Mouse (Mus musculus): ENCODE measurements at regions not wholly inside any gene's neighbourhood (a gene's known extent, or its start where the extent isn't known, plus 50 kb on each side); places are given as distances from the start of the nearest gene placed in this dataset.

- in situ Hi-C loops (cut with MboI; ENCODE audit: low pct_unique_long_range_greater_than_20kb), result no loop called here
- DNase-seq (ENCODE audit: low read depth, low spot score) (no peak), ATAC-seq (no peak)
- no peaks in the 10 kb centered on the region for H3K27me3 ChIP-seq
- ChIA-PET CTCF (no interaction called here), POLR2A (no interaction called here)
- no peak for TF ChIP-seq CTCF (IDR thresholded peaks at IDR 0.05)
These were observed 84.9 kb upstream of the Pik3r1 start for GRCm38 (mm10) chr13:101852960-101853359.

GRCm38 (mm10) chr13:101855141-101855540 lies 87.1 kb upstream of the Pik3r1 start:
- in situ Hi-C loops (cut with MboI; ENCODE audit: low pct_unique_long_range_greater_than_20kb), result no loop called here
- ChIA-PET POLR2A (no interaction called here), CTCF (interaction anchor here (0.8 kb wide), 1 partner anchor 8 kb away, joined by 3 read pairs; no protein-coding TSS in a partner anchor)
- no peaks in the 10 kb centered on the region for H3K27me3 ChIP-seq
- no peak for DNase-seq (ENCODE audit: low read depth, low spot score)
- TF ChIP-seq CTCF (IDR thresholded peaks at IDR 0.05), result no peak
- no peak for ATAC-seq

DNA sequence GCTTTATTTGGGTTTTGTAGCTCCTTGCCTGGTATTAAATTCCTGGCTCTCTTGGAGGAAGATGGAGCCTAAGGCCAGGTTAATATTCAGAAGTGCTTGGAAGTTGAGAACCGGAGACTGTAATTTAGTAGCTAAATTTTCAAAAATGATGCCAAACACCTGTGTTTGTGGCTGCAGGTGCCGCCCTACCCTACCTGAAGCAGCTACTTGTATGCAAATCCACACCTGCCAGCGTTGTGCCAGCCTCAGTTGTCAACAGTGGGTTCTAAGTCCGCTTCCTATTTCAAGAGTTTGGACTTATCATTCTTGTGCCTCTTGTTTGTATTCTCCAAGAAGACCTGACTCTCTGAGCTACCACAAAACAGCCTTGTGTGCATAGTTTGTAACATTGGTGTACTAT lies 92.7 kb upstream of the Pik3r1 start:
- ChIA-PET CTCF (interaction anchor here (1.1 kb wide), 1 partner anchor 15 kb away, joined by 3 read pairs; no protein-coding TSS in a partner anchor), POLR2A (no interaction called here)
- in situ Hi-C loops (cut with MboI; ENCODE audit: low pct_unique_long_range_greater_than_20kb), result no loop called here
- H3K27me3 ChIP-seq, result no peaks in the 10 kb centered on the region
- no peak for TF ChIP-seq CTCF (IDR thresholded peaks at IDR 0.05)
- DNase-seq (ENCODE audit: low read depth, low spot score) (no peak), ATAC-seq (no peak)

DNA sequence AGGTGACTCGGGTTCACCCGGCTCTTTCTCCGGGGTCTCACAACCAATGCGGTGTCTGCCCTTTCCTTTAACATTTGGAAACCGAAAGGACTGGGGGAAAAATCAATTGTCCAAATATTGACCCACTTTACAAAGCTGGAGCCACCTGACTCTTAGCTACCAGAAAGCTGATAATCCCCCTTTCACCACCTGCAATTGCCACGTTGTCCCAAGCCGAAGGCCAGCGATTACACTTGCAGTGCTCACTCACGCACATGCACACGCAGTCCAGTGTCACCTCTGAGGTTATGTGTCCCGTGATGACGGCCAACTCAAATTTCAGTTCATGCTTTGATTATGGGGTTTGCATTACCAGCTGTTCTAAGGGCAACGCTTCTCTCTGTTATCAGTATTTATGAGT lies 94.0 kb upstream of the Pik3r1 start:
- POLR2A ChIA-PET, result no interaction called here
- no peak for TF ChIP-seq CTCF (IDR thresholded peaks at IDR 0.05)
- DNase-seq (ENCODE audit: low read depth, low spot score), result no peak
- CTCF ChIA-PET, result no interaction called here
- ATAC-seq, result no peak
- in situ Hi-C loops (cut with MboI; ENCODE audit: low pct_unique_long_range_greater_than_20kb), result no loop called here
- H3K27me3 ChIP-seq, result no peaks in the 10 kb centered on the region

GRCm38 (mm10) chr13:101863015-101863414 lies 95.0 kb upstream of the Pik3r1 start:
- H3K27me3 ChIP-seq, result no peaks in the 10 kb centered on the region
- in situ Hi-C loops (cut with MboI; ENCODE audit: low pct_unique_long_range_greater_than_20kb), result no loop called here
- ATAC-seq (no peak), DNase-seq (ENCODE audit: low read depth, low spot score) (no peak)
- no peak for TF ChIP-seq CTCF (IDR thresholded peaks at IDR 0.05)
- CTCF ChIA-PET, result interaction anchor here (1.1 kb wide), 1 partner anchor 9 kb away, joined by 3 read pairs; no protein-coding TSS in a partner anchor
- POLR2A ChIA-PET, result no interaction called here

- POLR2A ChIA-PET, result no interaction called here
- in situ Hi-C loops (cut with MboI; ENCODE audit: low pct_unique_long_range_greater_than_20kb), result no loop called here
- DNase-seq (ENCODE audit: low read depth, low spot score) (no peak), ATAC-seq (no peak)
- no peak for TF ChIP-seq CTCF (IDR thresholded peaks at IDR 0.05)
- CTCF ChIA-PET, result interaction anchor here (1.1 kb wide), 1 partner anchor 10 kb away, joined by 3 read pairs; no protein-coding TSS in a partner anchor
- H3K27me3 ChIP-seq, result no peaks in the 10 kb centered on the region
These were observed 95.6 kb upstream of the Pik3r1 start for GRCm38 (mm10) chr13:101863602-101864001.

GRCm38 (mm10) chr13:101866843-101867242 lies 98.8 kb upstream of the Pik3r1 start:
- CTCF ChIA-PET, result no interaction called here
- POLR2A ChIA-PET, result no interaction called here
- ATAC-seq, result no peak
- H3K27me3 ChIP-seq, result no peaks in the 10 kb centered on the region
- TF ChIP-seq CTCF (IDR thresholded peaks at IDR 0.05), result no peak
- DNase-seq (ENCODE audit: low read depth, low spot score), result no peak
- in situ Hi-C loops (cut with MboI; ENCODE audit: low pct_unique_long_range_greater_than_20kb), result no loop called here

DNA sequence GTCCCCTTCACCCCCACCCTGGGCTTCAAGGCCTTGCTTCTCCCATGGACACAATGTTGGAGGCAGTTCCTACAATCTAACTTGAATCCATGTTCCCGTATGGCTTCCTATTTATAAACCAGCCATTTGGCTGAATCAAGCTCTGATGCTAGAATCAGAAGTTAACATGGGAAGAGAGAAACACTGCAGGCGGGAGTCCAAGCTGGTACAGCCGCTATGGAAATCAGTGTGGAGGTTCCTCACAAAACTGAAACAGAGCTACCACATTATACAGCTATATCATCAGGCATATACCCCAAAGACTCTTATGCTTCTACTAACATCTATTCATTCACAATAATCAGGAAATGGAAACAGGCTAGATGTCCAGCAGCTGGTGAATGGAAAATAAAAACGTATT lies 106.7 kb upstream of the Pik3r1 start:
- ChIA-PET CTCF (no interaction called here), POLR2A (no interaction called here)
- ATAC-seq (no peak), DNase-seq (ENCODE audit: low read depth, low spot score) (no peak)
- no peak for TF ChIP-seq CTCF (IDR thresholded peaks at IDR 0.05)
- H3K27me3 ChIP-seq, result no peaks in the 10 kb centered on the region
- in situ Hi-C loops (cut with MboI; ENCODE audit: low pct_unique_long_range_greater_than_20kb), result no loop called here

- ATAC-seq, result no peak
- TF ChIP-seq CTCF (IDR thresholded peaks at IDR 0.05), result no peak
These were observed 108.1 kb upstream of the Pik3r1 start for GRCm38 (mm10) chr13:101876069-101876468.

GRCm38 (mm10) chr13:101876601-101877000 lies 108.6 kb upstream of the Pik3r1 start:
- in situ Hi-C loops (cut with MboI; ENCODE audit: low pct_unique_long_range_greater_than_20kb), result no loop called here
- CTCF ChIA-PET, result no interaction called here
- DNase-seq (ENCODE audit: low read depth, low spot score), result no peak
- no peaks in the 10 kb centered on the region for H3K27me3 ChIP-seq
- no peak for ATAC-seq
- TF ChIP-seq CTCF (IDR thresholded peaks at IDR 0.05), result no peak
- POLR2A ChIA-PET, result interaction anchor here (1.1 kb wide), 1 partner anchor 34 kb away, joined by 3 read pairs; no protein-coding TSS in a partner anchor

More at GRCm38 (mm10) chr13:101876069-101876468, 108.1 kb upstream of the Pik3r1 start:
- ChIA-PET CTCF (no interaction called here), POLR2A (no interaction called here)
- no peak for DNase-seq (ENCODE audit: low read depth, low spot score)
- no peaks in the 10 kb centered on the region for H3K27me3 ChIP-seq
- in situ Hi-C loops (cut with MboI; ENCODE audit: low pct_unique_long_range_greater_than_20kb), result no loop called here

- no peak for DNase-seq (ENCODE audit: low read depth, low spot score)
- ATAC-seq, result no peak
- TF ChIP-seq CTCF (IDR thresholded peaks at IDR 0.05), result no peak
- POLR2A ChIA-PET, result no interaction called here
- CTCF ChIA-PET, result no interaction called here
- in situ Hi-C loops (cut with MboI; ENCODE audit: low pct_unique_long_range_greater_than_20kb), result no loop called here
- no peaks in the 10 kb centered on the region for H3K27me3 ChIP-seq
These were observed 110.2 kb upstream of the Pik3r1 start for GRCm38 (mm10) chr13:101878168-101878567.

DNA sequence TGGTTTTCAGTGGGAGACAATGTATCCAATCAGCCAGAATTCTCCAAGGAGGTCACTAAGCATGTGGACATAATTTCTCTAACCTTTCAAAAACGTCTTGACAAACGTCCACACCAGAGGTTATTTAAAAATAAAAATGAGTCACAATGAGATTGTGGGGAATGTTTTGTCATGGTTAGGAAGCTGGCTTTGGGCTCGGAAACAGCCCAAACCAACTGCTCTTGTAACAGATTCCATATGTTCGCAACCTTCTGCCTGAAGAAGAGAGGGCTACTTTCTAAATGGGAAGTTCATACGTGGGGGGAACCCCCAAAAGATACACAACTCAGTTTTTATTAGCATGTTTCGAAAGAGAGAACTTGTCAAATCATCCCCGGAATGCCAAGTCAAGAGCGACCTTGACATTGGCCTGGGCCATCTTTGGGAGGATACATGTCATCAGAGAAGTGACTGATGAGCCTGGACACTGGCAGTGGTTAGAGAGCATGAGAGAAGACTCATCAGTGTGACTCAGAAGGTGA lies 111.6 kb upstream of the Pik3r1 start:
- POLR2A ChIA-PET, result no interaction called here
- H3K27me3 ChIP-seq, result no peaks in the 10 kb centered on the region
- in situ Hi-C loops (cut with MboI; ENCODE audit: low pct_unique_long_range_greater_than_20kb), result no loop called here
- DNase-seq (ENCODE audit: low read depth, low spot score) (no peak), ATAC-seq (no peak)
- TF ChIP-seq CTCF (IDR thresholded peaks at IDR 0.05), result no peak
- CTCF ChIA-PET, result interaction anchor here (1.0 kb wide), 1 partner anchor 8 kb away, joined by 5 read pairs; no protein-coding TSS in a partner anchor

All from Patski (cell line).